Mouse (Mus musculus) liver, adult 2 months (tissue): Measurements from ENCODE around the gene Tnfsf9.

Experiments used
- CTCF ChIP-seq: fragments of 200-500 bp; IDR thresholded peaks from 2 replicates; pipeline ENCODE4 v1.5.1; 2011; ENCODE audit warnings: low read depth, low read length, control low read depth
- POLR2A ChIP-seq: fragments of 200-500 bp; IDR thresholded peaks from 2 replicates; pipeline ENCODE4 v1.6.1; 2011; ENCODE audit warnings: low read length, control low read depth; ENCODE audit not compliant: insufficient read depth; ENCODE audit errors: extremely low read depth

DNA sequence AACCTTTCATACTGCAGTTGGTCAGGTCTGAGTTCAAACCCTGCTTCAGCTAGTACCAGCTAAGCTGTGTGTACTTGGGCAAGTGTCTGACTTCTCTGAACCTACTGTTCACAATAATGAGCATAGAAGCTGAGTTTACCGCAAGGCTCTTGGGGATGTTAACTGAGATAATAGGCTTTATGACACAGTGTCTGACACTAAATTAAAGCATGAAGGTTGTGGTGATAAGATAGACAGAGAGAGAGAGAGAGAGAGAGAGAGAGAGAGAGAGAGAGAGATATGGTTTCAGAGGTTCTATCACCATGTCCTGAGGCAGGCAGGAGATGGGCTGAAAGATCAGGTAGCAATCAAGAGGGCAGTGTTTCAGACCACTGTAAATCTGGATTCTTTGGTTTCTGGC, 4.9 kb downstream of the Tnfsf9 start:
- TF ChIP-seq CTCF: no peak
- TF ChIP-seq POLR2A: no peak
